In the genomic region with DNA sequence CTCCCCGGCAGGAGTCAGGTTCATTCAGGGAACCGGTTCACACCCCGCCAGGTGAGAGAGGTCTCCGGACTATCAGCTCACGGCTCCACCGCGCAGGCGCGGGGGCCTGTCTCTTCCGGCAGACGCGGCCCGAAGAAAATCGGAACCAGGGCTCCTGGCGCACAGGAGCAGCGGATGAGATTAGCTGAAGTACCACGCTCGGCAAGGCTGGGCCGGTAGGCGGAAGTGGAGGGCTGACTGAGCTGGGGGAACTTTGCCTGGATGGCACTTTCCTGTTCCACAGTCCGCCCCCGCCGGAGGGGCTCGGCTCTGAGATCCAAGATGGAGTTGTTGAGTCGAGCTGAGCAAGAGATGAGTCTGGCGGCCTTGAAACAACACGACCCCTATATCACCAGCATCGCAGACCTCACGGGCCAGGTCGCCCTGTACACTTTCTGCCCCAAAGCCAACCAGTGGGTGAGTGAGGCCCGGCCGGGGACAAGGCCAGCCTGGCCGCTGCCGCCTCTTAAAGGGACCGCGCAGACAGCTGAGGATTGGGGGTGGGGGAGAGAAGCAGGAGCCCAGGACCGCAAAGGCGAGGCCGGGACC, we compare ENCODE assay signal across 8 mouse cellular contexts. TPM values are rescaled to one million over a fixed set of nuclear protein-coding genes. Genes with fewer than 3 reads are reported as not detected.
A peak's percentile ranks its signal among the peaks of the same experiment; 100 is the strongest.
DNase-seq lines count a peak whose midpoint lies in the region; ATAC-seq lines count a peak whose summit lies in the region.

Gene Dcp1a, plus strand, starts transcription at position 175 of the 588 bp plus-strand sequence.

- intact Hi-C loops in gastrocnemius, postnatal 14 days (cut with DNase I; ENCODE audit: low total_unique reads) = no loop called here
- intact Hi-C loops in left cerebral cortex, postnatal 10 days (cut with DNase I) = no loop called here

- peak; percentile 97 to 99 for DNase-seq in adrenal gland, adult (ENCODE audit: inconsistent age in 2 of 2, low spot score in 1 of 2)
- DNase-seq in embryo, embryonic 10.5 days (ENCODE audit: low spot score) = peak; percentile 97
- peak; percentile 95 for DNase-seq in gastrocnemius, postnatal 14 days
- DNase-seq in left cerebral cortex, postnatal 10 days (ENCODE audit: extremely low spot score in 1 of 2, low spot score in 2 of 2) = peak; percentile 96 to 97
- DNase-seq in right cerebral cortex, postnatal 25 days = peak; percentile 95
- DNase-seq in urinary bladder, postnatal 4 days (ENCODE audit: low spot score in 2 of 2) = peak; percentile 93 to 94

- ATAC-seq in inflammation-experienced regulatory T-cells, adult 6 months = peak; percentile 99
- peak; percentile 100 for ATAC-seq in megakaryocyte-erythroid progenitor cell, adult 5-6 weeks (replicated peaks; ENCODE audit: low FRiP score, low TSS enrichment, poor library complexity, severe bottlenecking)

RNA-seq across cellular contexts. Expression of gene Dcp1a, which starts in this region (rescaled TPM):
- 1 to 10 TPM; 8.3 to 8.4 TPM for total RNA-seq in gastrocnemius, postnatal 14 days (2021)
- polyA plus RNA-seq in inflammation-experienced regulatory T-cells, adult 6 months (2017; shearing (Covaris generic)) = 10 to 100 TPM; 29.6 to 54.4 (median 36.3) TPM
- 10 to 100 TPM; 17.4 to 18.2 TPM for total RNA-seq in left cerebral cortex, postnatal 10 days (2021)
- 35.9 and 49.6 TPM in 2 replicates for total RNA-seq in megakaryocyte-erythroid progenitor cell, adult 5-6 weeks (2014; fragmentation: Nextera tagmentation)
- 25.8 and 32.0 TPM in 2 replicates for total RNA-seq in megakaryocyte-erythroid progenitor cell, adult 5-6 weeks (2017)

Comparison
In these comparisons a context has a peak if more than half of its experiments do, and no peak if none do; other contexts are left out.
1. Peak in every context shown above with its lines: DNase-seq and ATAC-seq.